Mouse (Mus musculus) myocyte (in vitro differentiated cells): ENCODE measurements around the gene Rtl1. TPM values are rescaled to one million over a fixed set of nuclear protein-coding genes. Genes with fewer than 3 reads are reported as not detected.

Source experiments
- H3K27me3 ChIP-seq: one replicate; pipeline ENCODE4 v1.6.1; 2011; ENCODE audit not compliant: control insufficient read depth, insufficient read depth, insufficient read length
- H3K36me3 ChIP-seq: one replicate; pipeline ENCODE4 v1.6.1; 2011; ENCODE audit not compliant: control insufficient read depth, insufficient read depth
- H3K4me2 ChIP-seq: one replicate; pipeline ENCODE4 v1.6.1; 2011; ENCODE audit warnings: low read depth, control low read depth
- H3K4me3 ChIP-seq: one replicate; pipeline ENCODE4 v1.5.1; 2011; ENCODE audit warnings: mild to moderate bottlenecking, control low read depth, moderate library complexity
- H3K79me2 ChIP-seq: one replicate; pipeline ENCODE4 v1.6.1; 2011; ENCODE audit not compliant: control insufficient read depth, insufficient read depth
- H3ac ChIP-seq: one replicate; pipeline ENCODE4 v1.6.1; 2011; ENCODE audit not compliant: control insufficient read depth, insufficient read length
- CEBPB ChIP-seq: IDR thresholded peaks from 2 replicates; pipeline ENCODE4 v1.6.1; 2011; ENCODE audit warnings: mild to moderate bottlenecking, moderate library complexity; ENCODE audit not compliant: poor library complexity, insufficient read depth, severe bottlenecking
- E2F4 ChIP-seq: IDR thresholded peaks from one replicate; pipeline ENCODE4 v1.6.1; 2011; ENCODE audit warnings: mild to moderate bottlenecking, control low read depth, moderate library complexity; ENCODE audit not compliant: insufficient read depth
- MAX ChIP-seq: IDR thresholded peaks from one replicate; pipeline ENCODE4 v1.6.1; 2011; ENCODE audit warnings: low read depth, mild to moderate bottlenecking, control low read depth
- MYOD1 ChIP-seq, 3 experiments: IDR thresholded peaks; one replicate each; pipeline ENCODE4 v1.6.1; 2011; ENCODE audit warnings: control low read depth in 2 of 3, low read depth in 2 of 3, mild to moderate bottlenecking in 2 of 3, moderate library complexity in 1 of 3; ENCODE audit not compliant: insufficient read length in 2 of 3, control insufficient read depth in 1 of 3
- MYOG ChIP-seq, 3 experiments: IDR thresholded peaks; one replicate each; pipeline ENCODE4 v1.6.1; 2011; ENCODE audit warnings: control low read depth in 2 of 3, low read depth in 2 of 3, mild to moderate bottlenecking in 2 of 3; ENCODE audit not compliant: insufficient read length in 2 of 3, control insufficient read depth in 1 of 3, insufficient read depth in 1 of 3
- POLR2A ChIP-seq: IDR thresholded peaks from one replicate; pipeline ENCODE4 v1.6.1; 2011; ENCODE audit warnings: low read depth, mild to moderate bottlenecking, control low read depth, moderate library complexity; ENCODE audit not compliant: insufficient read length
- POLR2AphosphoS2 ChIP-seq: IDR thresholded peaks from one replicate; pipeline ENCODE4 v1.6.1; 2011; ENCODE audit warnings: low read depth, control low read depth; ENCODE audit not compliant: insufficient read length
- REST ChIP-seq: IDR thresholded peaks from one replicate; pipeline ENCODE4 v1.6.1; 2011; ENCODE audit warnings: mild to moderate bottlenecking, control low read depth, moderate library complexity; ENCODE audit not compliant: insufficient read depth, insufficient read length
- SRF ChIP-seq: IDR thresholded peaks from one replicate; pipeline ENCODE4 v1.6.1; 2011; ENCODE audit warnings: low read depth; ENCODE audit not compliant: control insufficient read depth, insufficient read length
- TCF12 ChIP-seq: IDR thresholded peaks from one replicate; pipeline ENCODE4 v1.6.1; 2011; ENCODE audit warnings: mild to moderate bottlenecking, control low read depth; ENCODE audit not compliant: poor library complexity, insufficient read depth, severe bottlenecking
- TCF3 ChIP-seq: IDR thresholded peaks from one replicate; pipeline ENCODE4 v1.6.1; 2011; ENCODE audit warnings: low read depth, control low read depth; ENCODE audit not compliant: insufficient read length
- USF1 ChIP-seq: IDR thresholded peaks from one replicate; pipeline ENCODE4 v1.6.1; 2011; ENCODE audit warnings: low read depth, mild to moderate bottlenecking, control low read depth, moderate library complexity
- polyA plus RNA-seq: library from polyadenylated mRNA; unstranded; fragments of >200 nt; fragmentation: generic; extraction: Trizol; gene quantifications from one replicate; pipeline ENCODE4 v1.2.1, GENCODE M21; 2012; ENCODE audit warnings: missing spikeins

Gene Rtl1
- polyA plus RNA-seq, 1 experiment, result not detected

DNA sequence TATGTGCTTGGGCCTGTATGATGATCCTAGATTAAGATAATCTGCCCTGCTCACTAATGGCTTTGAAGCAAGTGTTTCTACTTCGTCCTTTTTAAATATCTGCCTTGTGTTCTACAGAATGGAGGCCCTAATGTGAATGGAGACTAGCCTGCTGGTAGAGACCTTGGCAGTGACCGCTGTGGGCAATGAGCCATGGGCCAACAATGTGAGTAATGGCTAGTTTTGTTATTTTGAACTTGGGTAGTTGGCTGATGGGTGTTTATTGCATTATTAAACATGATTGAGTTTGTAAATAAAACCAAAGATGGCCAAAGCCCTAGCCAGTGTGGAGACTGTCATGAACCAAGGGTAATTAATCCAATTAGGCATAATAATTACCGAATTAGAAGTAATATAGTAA lies 20.1 kb upstream of the Rtl1 start:
- no peak overlapping the region for H3K4me2 ChIP-seq
- TF ChIP-seq MYOG (IDR thresholded peaks at IDR 0.05; ENCODE audit: control insufficient read depth in 1 of 3, insufficient read depth in 1 of 3, insufficient read length in 2 of 3, low read depth in 2 of 3) (no peak), TCF12 (no peak), TCF3 (no peak), POLR2AphosphoS2 (no peak), POLR2A (no peak), MYOD1 (IDR thresholded peaks at IDR 0.05; ENCODE audit: control insufficient read depth in 1 of 3, insufficient read length in 2 of 3, low read depth in 2 of 3) (no peak), SRF (no peak), REST (no peak), E2F4 (no peak), USF1 (no peak), CEBPB (no peak)
- H3K36me3 ChIP-seq, result no peaks in the 10 kb centered on the region
- no peaks in the 10 kb centered on the region for H3K79me2 ChIP-seq
- no peak overlapping the region for H3K4me3 ChIP-seq
- peaks cover 5% of the 10 kb centered on the region for H3K27me3 ChIP-seq
- no peak overlapping the region for H3ac ChIP-seq

DNA sequence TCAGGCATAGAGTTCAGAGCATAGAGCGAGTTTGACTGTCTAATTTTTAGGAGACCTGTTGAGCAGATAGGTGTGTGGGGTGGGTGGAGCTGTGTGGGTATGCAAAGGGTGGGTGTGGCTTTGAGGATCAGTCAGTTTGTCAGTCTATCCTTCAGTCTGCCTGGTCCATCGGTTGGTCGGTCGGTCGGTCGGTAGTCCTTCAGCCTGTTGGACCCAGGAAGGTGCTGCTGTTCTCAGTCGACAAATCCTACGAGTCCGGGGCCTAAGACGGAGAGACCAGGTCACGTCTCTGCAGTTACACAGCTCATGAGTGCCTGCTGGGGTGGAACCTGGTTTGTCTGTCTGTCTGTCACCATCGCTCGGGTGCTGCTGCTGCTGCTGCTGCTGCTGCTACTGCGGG lies 17.9 kb upstream of the Rtl1 start:
- H3K36me3 ChIP-seq, result no peaks in the 10 kb centered on the region
- TF ChIP-seq SRF, result no peak
- no peak for TF ChIP-seq MAX
- TF ChIP-seq MYOG (IDR thresholded peaks at IDR 0.05; ENCODE audit: control insufficient read depth in 1 of 3, insufficient read depth in 1 of 3, insufficient read length in 2 of 3, low read depth in 2 of 3), result no peak
- TF ChIP-seq POLR2AphosphoS2, result no peak
- no peak for TF ChIP-seq CEBPB
- no peak for TF ChIP-seq REST
- no peak for TF ChIP-seq POLR2A
- TF ChIP-seq E2F4, result no peak
- no peak for TF ChIP-seq USF1
- peaks cover 14% of the 10 kb centered on the region for H3K27me3 ChIP-seq
- H3K4me3 ChIP-seq, result no peak overlapping the region
- H3K79me2 ChIP-seq, result no peaks in the 10 kb centered on the region
- no peak overlapping the region for H3K4me2 ChIP-seq
- no peak overlapping the region for H3ac ChIP-seq

DNA sequence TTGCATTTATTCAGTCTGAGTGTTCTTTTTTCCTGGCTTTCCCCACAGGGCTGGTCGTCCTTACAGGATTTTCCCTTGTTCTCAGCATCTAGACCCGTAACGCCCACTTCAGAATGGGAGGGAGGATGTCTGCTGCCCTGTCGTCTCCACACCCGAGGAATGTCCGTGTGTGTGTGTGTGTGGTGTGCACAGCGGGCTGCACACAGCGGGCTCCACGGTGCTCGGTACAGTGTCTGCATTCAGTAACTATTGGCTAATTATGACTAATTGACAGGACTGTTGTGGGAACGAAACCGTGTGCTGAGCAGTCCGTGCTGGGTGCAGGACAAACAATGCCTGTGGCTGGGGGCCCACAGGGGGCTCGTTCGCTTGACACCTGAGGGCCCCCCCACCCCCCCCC lies 17.0 kb upstream of the Rtl1 start:
- no peak for TF ChIP-seq MAX
- TF ChIP-seq USF1, result no peak
- TF ChIP-seq CEBPB, result no peak
- TF ChIP-seq SRF, result no peak
- no peak for TF ChIP-seq TCF12
- no peak for TF ChIP-seq POLR2AphosphoS2
- TF ChIP-seq TCF3, result no peak
- TF ChIP-seq MYOD1 (IDR thresholded peaks at IDR 0.05; ENCODE audit: control insufficient read depth in 1 of 3, insufficient read length in 2 of 3, low read depth in 2 of 3), result no peak
- no peak for TF ChIP-seq REST
- TF ChIP-seq E2F4, result no peak
- TF ChIP-seq MYOG (IDR thresholded peaks at IDR 0.05; ENCODE audit: control insufficient read depth in 1 of 3, insufficient read depth in 1 of 3, insufficient read length in 2 of 3, low read depth in 2 of 3), result no peak
- TF ChIP-seq POLR2A, result no peak
- Histone ChIP-seq H3K4me3 (no peak overlapping the region), H3K79me2 (no peaks in the 10 kb centered on the region), H3K36me3 (no peaks in the 10 kb centered on the region), H3K27me3 (peaks cover 14% of the 10 kb centered on the region), H3K4me2 (no peak overlapping the region), H3ac (no peak overlapping the region)

DNA sequence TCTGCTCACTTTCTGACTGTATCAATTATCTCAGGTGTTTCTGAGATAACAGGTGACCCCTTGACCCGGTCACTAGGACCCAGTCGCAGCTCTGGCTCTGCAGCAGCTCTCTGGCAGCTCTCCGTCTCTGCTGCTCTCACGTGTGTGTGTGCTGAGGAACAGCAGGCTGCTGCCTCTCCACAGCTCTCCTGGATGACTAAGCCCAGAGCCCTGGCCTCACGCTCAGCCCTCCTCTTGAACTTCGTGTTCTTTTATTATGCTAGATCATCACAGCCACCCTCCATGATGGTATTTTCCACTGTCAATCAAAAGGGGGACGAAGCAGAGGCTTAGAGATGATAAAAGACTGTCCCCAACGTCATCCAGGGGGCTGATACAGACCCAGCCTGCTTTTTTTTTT lies 15.2 kb upstream of the Rtl1 start:
- no peaks in the 10 kb centered on the region for H3K79me2 ChIP-seq
- TF ChIP-seq POLR2A, result no peak
- no peak for TF ChIP-seq E2F4
- no peak for TF ChIP-seq MYOG (IDR thresholded peaks at IDR 0.05; ENCODE audit: control insufficient read depth in 1 of 3, insufficient read depth in 1 of 3, insufficient read length in 2 of 3, low read depth in 2 of 3)
- TF ChIP-seq TCF12, result no peak
- TF ChIP-seq MAX, result no peak
- TF ChIP-seq SRF, result no peak
- TF ChIP-seq USF1, result no peak
- TF ChIP-seq TCF3, result no peak
- no peak for TF ChIP-seq POLR2AphosphoS2
- peaks cover 17% of the 10 kb centered on the region for H3K27me3 ChIP-seq
- H3K4me3 ChIP-seq, result no peak overlapping the region
- no peak overlapping the region for H3K4me2 ChIP-seq
- no peak overlapping the region for H3ac ChIP-seq
- no peaks in the 10 kb centered on the region for H3K36me3 ChIP-seq

- TF ChIP-seq CEBPB, result no peak
- no peak for TF ChIP-seq SRF
- Histone ChIP-seq H3K4me2 (no peak overlapping the region), H3K79me2 (no peaks in the 10 kb centered on the region), H3K4me3 (no peak overlapping the region), H3K36me3 (no peaks in the 10 kb centered on the region), H3K27me3 (peaks cover 22% of the 10 kb centered on the region), H3ac (no peak overlapping the region)
These were observed 14.3 kb upstream of the Rtl1 start for GRCm38 (mm10) chr12:109614416-109614815.
